Mouse (Mus musculus) adrenal gland, adult 8-10 months (tissue): ENCODE results near the gene Cpne9. TPM values are rescaled to one million over a fixed set of nuclear protein-coding genes. Genes with fewer than 3 reads are reported as not detected.
"Not testable (repeated sequence)": the region's sequence is repeated elsewhere in the genome, so short reads cannot be mapped to it uniquely, and the experiment has no call there.

Experiments used
- DNase-seq: peaks from one replicate; pipeline ENCODE4 v3.0.0; 2022
- total RNA-seq, 4 experiments: library from RNA; stranded (reverse); gene quantifications; 2 replicates each; pipeline ENCODE4 v1.2.4; 2022

The Cpne9 gene
- total RNA-seq, 4 experiments from 2014 or later: 4.4 to 8.6 (median 5.8) TPM

DNA sequence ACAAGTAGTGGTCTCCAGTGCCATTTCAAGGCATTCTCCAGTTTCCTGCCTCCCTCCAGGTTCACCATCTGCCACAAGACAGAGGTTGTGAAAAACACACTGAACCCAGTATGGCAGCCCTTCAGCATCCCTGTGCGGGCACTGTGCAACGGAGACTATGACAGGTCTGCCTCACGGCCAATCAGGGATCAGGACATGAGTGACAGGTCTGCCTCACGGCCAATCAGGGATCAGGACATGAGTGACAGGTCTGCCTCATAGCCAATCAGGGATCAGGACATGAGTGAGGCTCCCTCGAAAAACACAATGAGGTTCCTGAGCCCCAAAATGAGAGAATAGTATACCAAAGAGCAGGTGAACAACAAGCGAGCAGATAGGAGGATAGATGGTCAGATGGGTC, 8.2 kb downstream of the Cpne9 start:
- no peak for DNase-seq

DNA sequence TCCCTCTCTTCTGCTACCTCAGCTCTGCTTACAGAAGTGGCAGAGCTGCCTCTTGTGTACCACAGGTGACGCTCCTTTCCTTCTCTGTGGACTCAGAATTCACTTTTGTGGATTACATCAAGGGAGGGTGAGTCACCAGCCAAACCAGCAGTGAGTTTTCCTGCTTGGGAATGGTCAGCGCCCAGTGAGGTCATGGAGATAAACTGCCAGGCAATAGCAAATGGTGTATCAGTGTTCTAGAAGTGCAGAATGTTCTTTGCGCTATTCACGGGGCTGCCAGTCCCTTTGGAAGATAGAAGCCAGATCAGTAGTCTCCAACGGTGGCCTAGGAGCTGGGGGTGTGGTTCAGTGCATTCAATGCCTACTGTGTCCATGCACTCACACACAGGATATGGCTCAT, 10.8 kb downstream of the Cpne9 start:
- DNase-seq: no peak

GRCm38 (mm10) chr6:113296046-113296445, 13.9 kb downstream of the Cpne9 start:
- DNase-seq: no peak

- no peak for DNase-seq
These were observed 14.5 kb downstream of the Cpne9 start for GRCm38 (mm10) chr6:113296639-113297038.

GRCm38 (mm10) chr6:113301350-113301749, 19.2 kb downstream of the Cpne9 start:
- DNase-seq: no peak

GRCm38 (mm10) chr6:113302258-113302657, 20.2 kb downstream of the Cpne9 start:
- no peak for DNase-seq

DNA sequence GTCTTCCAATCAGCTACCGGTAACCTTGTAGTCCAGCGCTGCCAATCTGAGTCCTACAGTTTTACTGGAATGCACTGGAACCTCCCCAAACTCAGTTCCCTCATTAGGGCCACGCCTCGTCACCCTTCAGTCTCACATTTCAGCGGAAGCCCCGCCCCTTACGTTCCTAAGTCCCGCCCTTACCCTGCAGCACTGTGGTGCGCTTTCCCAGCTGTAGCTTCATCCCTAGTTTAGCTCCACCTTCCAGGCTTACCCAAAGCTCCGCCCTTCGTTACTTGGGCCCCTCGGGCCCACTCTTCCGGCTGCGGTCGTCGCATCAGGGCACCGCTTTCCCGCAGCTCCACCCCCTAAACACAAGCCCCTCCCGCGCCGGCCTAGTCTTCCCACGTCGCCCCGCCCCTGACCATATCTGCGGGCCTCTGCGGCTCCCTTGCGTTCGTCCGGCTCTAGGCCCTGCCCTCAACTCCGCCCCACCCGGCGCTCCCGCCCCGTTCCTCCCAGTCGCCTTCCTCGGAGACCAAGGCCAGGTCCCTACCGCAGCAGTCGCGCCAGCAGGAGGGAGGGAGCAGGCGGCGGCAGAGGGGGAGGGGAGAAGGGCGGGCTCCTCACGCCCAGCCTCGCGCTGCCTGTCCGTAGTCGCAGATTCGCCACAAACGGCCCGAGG, 24.3 kb downstream of the Cpne9 start:
- peak; percentile 100 for DNase-seq

GRCm38 (mm10) chr6:113306986-113307349, 24.9 kb downstream of the Cpne9 start, which contains the start of gene Brpf1:
Gene Brpf1, plus strand, starts transcription at chr6:113307137.
- DNase-seq: no peak

GRCm38 (mm10) chr6:113307481-113308121, 25.5 kb downstream of the Cpne9 start:
- peak; percentile 48 for DNase-seq

DNA sequence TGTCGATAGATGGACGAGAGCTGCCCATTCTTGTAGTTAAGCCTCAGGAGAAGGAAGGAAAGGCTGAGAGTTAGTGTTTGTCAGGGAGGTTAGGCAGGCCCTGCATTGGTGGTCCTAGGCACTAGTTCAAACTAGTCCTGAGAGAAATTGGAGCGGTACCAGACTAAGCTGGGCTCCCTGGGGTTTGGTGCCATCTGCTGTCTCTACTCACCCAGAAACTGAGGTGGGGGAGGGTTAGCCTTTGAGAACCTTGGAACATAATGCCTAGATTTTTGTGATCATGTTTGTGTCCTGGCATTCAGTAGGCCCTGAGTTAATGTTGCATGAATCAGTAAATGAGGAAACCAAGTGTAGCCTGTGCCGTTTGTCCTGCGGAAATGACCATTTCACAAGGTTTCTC, 26.0 kb downstream of the Cpne9 start:
- no peak for DNase-seq

- DNase-seq: no peak
These were observed 33.9 kb downstream of the Cpne9 start for GRCm38 (mm10) chr6:113315972-113316371.

- peak; percentile 99 for DNase-seq
These were observed 44.6 kb downstream of the Cpne9 start, which contains the start of gene Ogg1 for GRCm38 (mm10) chr6:113326533-113327315. Gene Ogg1, plus strand, starts transcription at chr6:113326972.

GRCm38 (mm10) chr6:113329396-113329795, 47.3 kb downstream of the Cpne9 start:
- no peak for DNase-seq

- DNase-seq: no peak
These were observed 48.4 kb downstream of the Cpne9 start for GRCm38 (mm10) chr6:113330547-113330946.

DNA sequence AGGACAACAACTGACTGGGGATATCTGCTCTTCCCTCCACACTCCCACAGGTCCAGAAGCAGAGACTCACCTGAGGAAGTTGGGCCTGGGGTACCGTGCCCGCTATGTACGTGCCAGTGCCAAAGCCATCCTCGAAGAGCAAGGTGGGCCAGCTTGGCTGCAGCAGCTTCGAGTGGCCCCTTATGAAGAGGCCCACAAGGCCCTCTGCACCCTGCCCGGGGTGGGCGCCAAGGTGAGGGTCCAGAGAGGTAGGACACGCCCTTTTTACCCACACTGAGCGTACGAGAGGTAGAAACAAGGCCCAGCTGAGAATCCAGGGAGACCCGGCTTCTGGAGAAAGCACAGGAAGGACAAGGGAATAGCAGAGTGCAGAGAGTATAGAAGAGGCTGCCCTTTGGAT, 49.6 kb downstream of the Cpne9 start:
- no peak for DNase-seq

- not testable (repeated sequence) for DNase-seq
These were observed 50.6 kb downstream of the Cpne9 start for GRCm38 (mm10) chr6:113332734-113333133.

GRCm38 (mm10) chr6:113333137-113333950, 51.2 kb downstream of the Cpne9 start:
- DNase-seq: no peak

- DNase-seq: no peak
These were observed 52.1 kb downstream of the Cpne9 start for GRCm38 (mm10) chr6:113334216-113334615.

DNA sequence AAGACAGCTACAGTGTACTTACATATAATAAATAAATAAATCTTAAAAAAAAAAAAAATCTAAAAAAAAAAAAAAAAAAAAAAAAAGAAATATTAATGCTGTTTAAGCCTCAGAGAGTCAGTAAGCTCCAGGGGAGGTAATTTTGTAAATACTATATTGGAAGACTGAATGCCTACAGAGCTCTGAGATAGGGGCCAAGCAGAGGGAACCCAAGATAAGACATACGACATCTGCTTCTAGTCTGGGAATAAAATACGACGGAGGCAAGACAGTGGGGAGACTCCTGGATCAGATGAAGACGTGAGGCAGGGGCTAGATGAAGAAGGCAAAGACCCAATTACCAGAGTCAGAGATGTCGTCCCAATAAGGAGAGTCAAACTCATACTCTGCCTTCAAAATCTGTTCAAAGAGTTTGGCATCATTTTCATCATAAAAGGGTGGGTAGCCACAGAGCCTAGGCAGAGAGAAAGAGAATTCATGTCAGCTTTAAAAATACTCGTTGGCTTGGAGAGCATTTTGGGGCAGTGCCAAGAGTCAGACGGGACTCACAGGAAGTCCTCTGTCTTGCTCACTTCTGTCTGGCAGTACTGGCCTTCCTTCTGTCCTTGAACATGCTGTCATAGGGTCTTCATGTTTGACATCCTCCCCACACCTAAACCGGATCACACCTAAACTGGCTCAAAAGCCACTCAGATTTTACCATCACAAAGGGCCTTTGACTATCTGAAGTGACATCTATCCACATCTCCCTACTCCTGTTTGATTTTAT, 54.9 kb downstream of the Cpne9 start:
- no peak for DNase-seq

DNA sequence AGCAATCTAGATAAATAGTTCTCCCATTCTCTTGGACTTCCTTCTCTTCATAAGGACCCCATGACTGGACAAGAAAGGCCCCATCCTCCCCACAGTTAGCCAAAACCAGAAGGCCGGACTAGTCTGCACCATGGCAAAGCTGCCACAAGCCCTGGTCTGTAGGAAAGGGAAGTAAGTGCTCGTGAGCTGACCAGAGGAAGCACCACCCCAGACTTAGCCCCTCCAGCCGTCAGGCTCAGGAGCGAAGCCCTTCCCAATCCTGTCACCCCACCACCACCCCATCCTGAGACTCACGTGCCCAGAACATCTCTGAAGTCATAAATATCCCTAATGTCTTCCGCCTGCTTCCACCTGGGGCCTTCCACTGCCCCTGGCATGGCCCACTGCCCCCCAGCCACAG, 59.5 kb downstream of the Cpne9 start:
- DNase-seq: no peak

DNA sequence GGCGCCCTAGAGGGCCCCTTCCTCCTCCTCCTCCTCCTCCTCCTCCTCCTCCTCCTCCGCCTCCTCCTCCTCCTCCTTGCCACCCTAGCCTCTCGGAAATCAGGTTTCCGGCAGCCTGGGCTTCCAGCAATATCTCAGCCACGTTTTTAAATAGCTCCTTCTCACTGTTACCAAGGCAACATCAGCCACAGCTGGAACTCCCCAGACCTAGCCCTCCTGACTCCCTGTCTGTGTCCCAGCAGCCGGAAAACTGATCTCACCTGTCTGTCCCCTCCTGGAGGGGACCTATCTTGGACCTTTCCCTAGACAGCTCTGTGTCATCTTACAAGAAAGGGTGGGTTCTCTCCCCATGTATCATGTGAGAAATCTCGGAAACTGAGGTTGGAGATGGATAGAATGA, 60.2 kb downstream of the Cpne9 start:
- no peak for DNase-seq
